Mouse (Mus musculus) heart, adult 9 months (tissue): ENCODE data around the gene Fbxo41.

ENCODE experiments used
- DNase-seq, 2 experiments: peaks; one replicate each; pipeline ENCODE4 v3.0.0; 2022; ENCODE audit warnings: low spot score in 2 of 2

Gene Fbxo41

DNA sequence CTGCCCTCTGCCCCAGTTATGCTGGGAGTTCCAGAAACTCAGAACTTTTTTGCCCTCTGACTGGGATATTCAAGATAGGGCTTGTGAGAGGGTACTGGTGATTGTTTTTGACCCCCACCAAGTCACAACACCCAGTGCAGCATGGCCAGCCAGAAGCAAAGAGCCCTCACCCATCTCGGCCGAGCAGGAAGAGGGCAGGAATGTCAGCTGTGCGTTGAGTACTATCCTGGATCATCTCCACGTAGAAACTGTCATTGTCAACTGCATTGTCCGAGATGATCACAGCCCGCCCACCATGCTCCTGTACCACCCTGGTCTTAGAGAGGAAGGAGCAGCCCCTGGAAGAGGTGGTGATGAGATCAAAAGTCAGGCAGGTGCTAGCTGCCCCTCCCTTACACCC lies 55.4 kb downstream of the Fbxo41 start:
- no peak for DNase-seq

DNA sequence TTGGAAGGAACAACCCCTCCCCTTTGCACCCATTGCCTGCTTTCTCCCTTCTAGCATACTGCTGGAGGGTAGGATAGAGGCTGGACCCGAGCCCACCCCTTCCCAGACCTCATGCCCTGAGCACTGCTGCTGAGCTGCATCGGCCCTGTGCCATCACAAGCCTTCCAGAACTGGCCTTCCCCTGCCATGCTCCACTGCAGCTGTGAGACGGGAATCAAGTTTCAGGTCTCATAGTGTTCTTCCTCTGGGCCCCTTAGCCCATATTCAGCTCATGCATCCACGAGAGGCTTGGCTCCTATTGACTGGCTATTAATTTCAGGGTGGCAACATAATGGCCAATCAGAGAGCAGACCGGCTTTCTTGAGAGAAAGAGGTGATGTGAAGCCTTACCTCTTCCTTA lies 57.5 kb downstream of the Fbxo41 start:
- no peak for DNase-seq

DNA sequence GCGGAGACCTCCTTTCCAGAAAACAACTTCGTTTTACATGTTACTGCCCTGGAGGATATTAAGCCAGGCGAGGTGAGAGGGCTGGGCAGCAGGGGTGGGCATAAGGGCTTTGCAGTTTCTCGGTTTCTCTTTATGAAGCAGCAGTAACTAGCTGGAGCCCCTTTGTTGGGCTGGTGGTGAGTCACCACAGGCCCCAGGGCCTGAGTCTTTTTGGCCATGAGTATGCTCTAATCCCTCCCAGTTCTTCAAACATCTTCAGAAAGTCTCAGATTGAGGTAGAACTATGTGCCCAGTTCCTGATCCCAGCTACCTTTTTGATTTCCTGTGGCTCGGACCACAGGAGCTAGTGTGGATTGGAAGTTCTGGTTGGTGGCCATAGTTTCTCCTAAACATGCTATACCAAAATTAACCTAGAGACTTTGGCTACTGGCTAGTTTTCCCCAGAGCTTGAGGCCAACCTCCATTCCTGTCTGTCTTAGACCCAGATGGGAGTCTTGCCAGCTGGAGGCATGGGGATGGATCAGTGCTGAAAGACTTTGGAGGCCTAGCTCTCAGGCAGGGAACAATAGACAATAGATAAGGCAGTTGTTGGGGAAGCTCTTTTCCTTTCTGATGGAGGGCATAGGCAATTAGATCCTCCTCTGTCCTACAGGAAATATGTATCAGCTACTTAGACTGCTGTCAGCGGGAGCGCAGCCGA lies 58.4 kb downstream of the Fbxo41 start:
- DNase-seq, result no peak

DNA sequence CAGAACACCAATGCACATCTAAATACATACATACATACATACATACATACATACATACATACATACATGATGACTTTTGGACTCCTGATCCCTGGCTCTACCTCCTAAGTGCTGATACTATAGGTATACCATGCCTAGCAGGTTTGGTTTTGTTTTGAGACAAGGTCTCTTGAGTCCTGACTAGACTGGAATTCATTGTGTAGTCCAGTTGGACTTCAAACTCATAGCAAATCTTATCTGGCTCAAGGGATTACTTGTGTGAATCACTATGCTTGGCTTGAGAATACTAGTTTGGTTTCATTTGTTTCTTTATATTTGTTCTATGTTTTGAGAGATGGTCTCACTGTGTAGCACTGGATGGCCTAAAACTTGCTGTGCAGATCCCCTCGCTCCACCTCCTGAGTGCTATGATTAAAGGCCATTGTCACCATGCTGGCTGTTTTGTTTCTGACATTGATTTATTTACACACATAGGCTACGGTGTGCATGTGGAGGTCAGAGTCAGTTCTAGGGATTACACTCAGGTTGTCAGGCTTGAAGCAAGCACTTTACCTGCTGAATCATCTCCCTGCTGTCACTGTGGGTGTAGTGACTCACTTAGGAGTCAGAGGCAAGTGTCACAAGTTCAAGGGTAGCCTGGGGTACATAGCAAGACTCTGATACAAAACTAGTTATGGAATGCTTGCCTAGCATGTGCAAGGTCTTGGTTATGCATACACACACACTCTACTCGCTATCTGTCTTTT lies 59.1 kb downstream of the Fbxo41 start:
- DNase-seq, result no peak

DNA sequence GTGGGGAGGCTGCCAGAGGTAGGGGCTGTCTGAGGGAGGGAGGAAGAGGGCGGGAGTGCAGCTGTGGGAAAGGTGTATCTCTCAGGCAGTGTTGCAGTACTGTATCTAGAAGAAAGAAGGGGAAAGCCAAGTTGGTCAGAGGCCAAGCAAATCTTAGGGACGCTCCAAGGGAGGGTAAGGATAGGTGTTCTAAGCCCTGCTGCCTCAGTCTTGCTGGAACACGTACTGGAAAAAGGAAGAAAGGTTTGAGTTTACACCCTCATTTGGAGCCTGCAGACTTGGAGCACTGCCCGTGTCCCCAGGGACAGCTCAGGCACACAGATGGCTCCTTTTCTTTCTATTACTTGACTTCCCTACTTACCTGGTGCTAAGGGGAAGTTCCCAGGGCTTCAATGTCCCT lies 61.7 kb downstream of the Fbxo41 start:
- DNase-seq, result no peak

DNA sequence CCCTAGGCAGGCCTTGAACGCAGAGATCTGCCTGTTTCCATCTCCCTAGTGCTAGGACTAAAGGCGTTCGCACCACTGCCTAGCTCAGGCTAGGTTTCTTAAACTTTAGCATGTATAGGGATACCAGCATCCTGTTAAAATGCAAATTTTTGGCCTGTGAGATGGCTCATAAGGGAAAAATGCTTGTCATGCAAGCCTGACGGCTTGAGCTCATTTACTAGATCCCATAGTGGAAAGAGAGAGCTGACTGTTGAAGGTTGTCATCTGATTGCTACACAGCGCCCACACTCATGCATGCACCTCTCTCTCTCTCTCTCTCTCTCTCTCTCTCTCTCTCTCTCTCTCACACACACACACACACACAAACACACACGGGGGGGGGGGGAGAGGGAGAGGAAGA lies 66.2 kb downstream of the Fbxo41 start:
- DNase-seq, result no peak

GRCm38 (mm10) chr6:85436204-85436603 lies 66.6 kb downstream of the Fbxo41 start:
- no peak for DNase-seq

GRCm38 (mm10) chr6:85433865-85434264 lies 68.9 kb downstream of the Fbxo41 start:
- DNase-seq, result no peak

GRCm38 (mm10) chr6:85431842-85432431 lies 70.9 kb downstream of the Fbxo41 start, which contains the start of gene Smyd5:
TSS of gene Smyd5 (plus strand) at chr6:85431989.
- DNase-seq, result peak; percentile 65 to 83

DNA sequence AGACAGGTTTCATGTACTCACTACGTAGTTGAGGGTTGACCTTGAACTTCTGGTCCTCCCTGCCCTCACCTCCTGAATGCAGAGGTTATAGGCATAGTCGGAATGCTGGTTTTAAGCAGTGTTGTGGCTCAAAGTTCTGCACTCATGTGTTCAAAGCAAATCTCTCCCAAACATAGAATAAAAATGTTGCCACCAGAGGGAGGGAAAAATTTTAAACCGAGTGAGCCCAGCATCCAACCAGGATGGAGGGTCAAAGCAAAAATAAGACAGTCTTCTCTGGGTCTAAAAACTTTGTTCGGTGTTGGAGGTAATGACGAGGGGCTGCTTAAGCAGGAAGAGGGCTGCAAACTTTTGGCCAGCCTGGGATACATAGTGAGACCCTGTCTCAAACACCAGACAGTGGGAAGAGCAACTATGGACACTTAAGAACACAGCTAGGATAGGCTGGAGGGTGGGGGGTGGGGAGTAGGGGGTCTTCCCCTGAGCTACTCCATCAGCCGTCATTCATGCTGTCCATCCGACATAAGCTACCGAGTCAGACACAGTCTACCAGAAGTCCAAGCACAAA lies 71.4 kb downstream of the Fbxo41 start:
- DNase-seq, result no peak

DNA sequence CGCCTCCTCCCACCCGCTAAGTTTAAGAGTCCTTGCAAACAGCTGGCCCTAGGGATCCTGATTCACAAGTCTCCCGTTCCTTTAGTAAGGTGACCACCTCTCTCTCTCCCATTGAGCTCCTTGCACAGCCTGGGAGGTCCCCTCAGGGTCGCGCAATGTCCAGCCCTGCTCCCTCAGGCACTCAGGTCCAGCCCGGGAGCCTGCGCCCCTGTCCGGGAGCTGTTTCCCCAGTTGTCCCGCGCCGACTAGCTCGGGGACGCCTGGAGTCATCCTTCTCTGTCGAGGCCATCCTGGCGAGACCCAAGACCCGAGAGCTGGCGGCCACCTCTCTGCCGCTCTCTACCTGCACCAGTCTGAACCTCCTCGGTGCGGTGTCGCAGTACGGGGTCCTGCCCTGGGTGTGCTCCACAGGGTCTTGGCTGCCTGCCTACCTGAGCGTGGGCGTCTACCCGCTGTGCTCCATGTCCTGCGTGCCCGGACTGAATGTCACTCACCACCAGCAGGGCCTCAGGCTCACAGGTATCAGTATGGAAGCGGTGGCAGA lies 78.9 kb downstream of the Fbxo41 start, which contains the start of gene Noto:
TSS of gene Noto (plus strand) at position 51 of the 544 bp plus-strand sequence.
- no peak for DNase-seq
